Mouse (Mus musculus) intestine, embryonic 14.5 days (tissue): ENCODE measurements around the gene F830045P16Rik. TPM values are rescaled to one million over a fixed set of nuclear protein-coding genes. Genes with fewer than 3 reads are reported as not detected.
"Not testable (repeated sequence)": the region's sequence is repeated elsewhere in the genome, so short reads cannot be mapped to it uniquely, and the experiment has no call there.

Experiments used
- ATAC-seq: fragments of 200-750 bp; cut with Nextera tagmentation; replicated peaks from 2 replicates; pipeline ENCODE4 v1.8.0; 2017; ENCODE audit warnings: low read depth, moderate number of reproducible peaks, moderate TSS enrichment, moderate library complexity; ENCODE audit not compliant: low FRiP score, low TSS enrichment
- DNase-seq: peaks from one replicate; pipeline ENCODE4 v3.0.0-alpha.2; 2018; ENCODE audit warnings: low spot score
- H3K27ac ChIP-seq: fragments of 300-500 bp; sonication (generic); 2 replicates; pipeline ENCODE4 v1.5.1; 2014; ENCODE audit warnings: low read depth, mild to moderate bottlenecking, control low read depth
- H3K27me3 ChIP-seq: fragments of 300-500 bp; sonication (generic); replicated peaks from 2 replicates; pipeline ENCODE4 v1.6.1; 2014; ENCODE audit warnings: low read length, control low read depth; ENCODE audit not compliant: control insufficient read depth, insufficient read depth
- H3K36me3 ChIP-seq: fragments of 300-500 bp; sonication (generic); 2 replicates; pipeline ENCODE4 v1.6.1; 2014; ENCODE audit warnings: low read length, control low read depth; ENCODE audit not compliant: control insufficient read depth, insufficient read depth
- H3K4me1 ChIP-seq: fragments of 300-500 bp; sonication (generic); replicated peaks from 2 replicates; pipeline ENCODE4 v1.6.1; 2014; ENCODE audit warnings: low read length, control low read depth, mixed read lengths; ENCODE audit not compliant: control insufficient read depth, insufficient read depth
- H3K4me2 ChIP-seq: fragments of 300-500 bp; sonication (generic); 2 replicates; pipeline ENCODE4 v1.6.1; 2014; ENCODE audit warnings: low read length
- H3K4me3 ChIP-seq: fragments of 300-500 bp; sonication (generic); 2 replicates; pipeline ENCODE4 v1.5.1; 2014; ENCODE audit warnings: low read depth, low read length, control low read depth, mixed read lengths
- H3K9ac ChIP-seq: fragments of 300-500 bp; sonication (generic); 2 replicates; pipeline ENCODE4 v1.6.1; 2014; ENCODE audit warnings: mild to moderate bottlenecking, low read length
- H3K9me3 ChIP-seq: fragments of 300-500 bp; sonication (generic); 2 replicates; pipeline ENCODE4 v1.6.1; 2016; ENCODE audit warnings: low read length, control low read depth; ENCODE audit not compliant: control insufficient read depth
- WGBS: fragments of 180-500 bp; shearing (Covaris S2); extraction: QIAGEN DNeasy Blood & Tissue Kit; methylation state at CpG from one replicate; pipeline ENCODE4 v1.1.7; 2014; 5-methylcytosine and 5-hydroxymethylcytosine counted together
- polyA plus RNA-seq: library from polyadenylated mRNA; unstranded; fragments of >200 nt; fragmentation: Nextera tagmentation; extraction: Ambion mirVana; gene quantifications from 2 replicates; pipeline ENCODE4 v1.2.1, GENCODE M21; 2014

Gene F830045P16Rik
- polyA plus RNA-seq, 1 experiment from 2014 or later = not detected

- no peak overlapping the region for H3K4me3 ChIP-seq
- no peak for ATAC-seq
- H3K4me1 ChIP-seq = peaks cover 4% of the 10 kb centered on the region; the same call in 1 of the 2 replicates
- no peak overlapping the region for H3K27ac ChIP-seq
- H3K9me3 ChIP-seq = no peaks in the 10 kb centered on the region
- H3K36me3 ChIP-seq = no peaks in the 10 kb centered on the region
- DNase-seq = no peak
- no peak overlapping the region for H3K9ac ChIP-seq
- H3K4me2 ChIP-seq = no peak overlapping the region
- no peaks in the 10 kb centered on the region for H3K27me3 ChIP-seq
- 74% methylated on average over 4 of the region's 4 CpGs for WGBS
These were observed 10.1 kb downstream of the F830045P16Rik start for GRCm38 (mm10) chr2:129526322-129526721.

- ATAC-seq = no peak
- no peaks in the 10 kb centered on the region for H3K36me3 ChIP-seq
- H3K9me3 ChIP-seq = no peaks in the 10 kb centered on the region
- DNase-seq = no peak
- no peak overlapping the region for H3K4me2 ChIP-seq
- no peaks in the 10 kb centered on the region for H3K27me3 ChIP-seq
- no peak overlapping the region for H3K4me3 ChIP-seq
- H3K27ac ChIP-seq = no peak overlapping the region
- no peak overlapping the region for H3K9ac ChIP-seq
- H3K4me1 ChIP-seq = peaks cover 4% of the 10 kb centered on the region; the same call in 1 of the 2 replicates
These were observed 10.8 kb downstream of the F830045P16Rik start for GRCm38 (mm10) chr2:129525644-129526043.

GRCm38 (mm10) chr2:129518526-129518925 lies 17.9 kb downstream of the F830045P16Rik start:
- no peak overlapping the region for H3K27ac ChIP-seq
- no peak for ATAC-seq
- no peaks in the 10 kb centered on the region for H3K4me1 ChIP-seq
- 86% methylated on average over 3 of the region's 3 CpGs for WGBS
- no peaks in the 10 kb centered on the region for H3K27me3 ChIP-seq
- no peak overlapping the region for H3K4me2 ChIP-seq
- H3K9me3 ChIP-seq = no peaks in the 10 kb centered on the region
- DNase-seq = no peak
- no peaks in the 10 kb centered on the region for H3K36me3 ChIP-seq
- H3K9ac ChIP-seq = no peak overlapping the region
- H3K4me3 ChIP-seq = no peak overlapping the region

GRCm38 (mm10) chr2:129514923-129515920 lies 21.2 kb downstream of the F830045P16Rik start:
- Histone ChIP-seq H3K4me1 (no peaks in the 10 kb centered on the region), H3K36me3 (no peaks in the 10 kb centered on the region), H3K4me3 (no peak overlapping the region), H3K27me3 (no peaks in the 10 kb centered on the region), H3K9ac (no peak overlapping the region), H3K4me2 (no peak overlapping the region), H3K9me3 (no peaks in the 10 kb centered on the region), H3K27ac (no peak overlapping the region)
- WGBS = 65% methylated on average over 16 of the region's 16 CpGs
- DNase-seq = no peak
- no peak for ATAC-seq

GRCm38 (mm10) chr2:129514401-129514667 lies 22.1 kb downstream of the F830045P16Rik start:
- Histone ChIP-seq H3K9ac (no peak overlapping the region), H3K4me3 (no peak overlapping the region), H3K4me2 (no peak overlapping the region), H3K27ac (no peak overlapping the region), H3K36me3 (no peaks in the 10 kb centered on the region), H3K4me1 (no peaks in the 10 kb centered on the region), H3K9me3 (no peaks in the 10 kb centered on the region), H3K27me3 (no peaks in the 10 kb centered on the region)
- ATAC-seq (no peak), DNase-seq (no peak)

GRCm38 (mm10) chr2:129513546-129514400 lies 22.6 kb downstream of the F830045P16Rik start:
- Histone ChIP-seq H3K4me3 (no peak overlapping the region), H3K27me3 (no peaks in the 10 kb centered on the region), H3K9me3 (no peaks in the 10 kb centered on the region), H3K27ac (no peak overlapping the region), H3K9ac (no peak overlapping the region), H3K4me1 (no peaks in the 10 kb centered on the region), H3K4me2 (no peak overlapping the region), H3K36me3 (no peaks in the 10 kb centered on the region)
- DNase-seq (no peak), ATAC-seq (no peak)
- 80% methylated on average over 6 of the region's 6 CpGs for WGBS

- H3K4me1 ChIP-seq, H3K9ac ChIP-seq, H3K9me3 ChIP-seq, DNase-seq, H3K4me3 ChIP-seq, H3K27ac ChIP-seq, H3K36me3 ChIP-seq, H3K27me3 ChIP-seq, ATAC-seq, H3K4me2 ChIP-seq: not testable (repeated sequence)
- 79% methylated on average over 7 of the region's 7 CpGs for WGBS
These were observed 24.3 kb downstream of the F830045P16Rik start for GRCm38 (mm10) chr2:129512147-129512546.

GRCm38 (mm10) chr2:129502641-129503040 lies 33.8 kb downstream of the F830045P16Rik start:
- Histone ChIP-seq H3K36me3 (no peaks in the 10 kb centered on the region), H3K4me1 (no peaks in the 10 kb centered on the region), H3K27me3 (no peaks in the 10 kb centered on the region), H3K9ac (no peak overlapping the region), H3K4me3 (no peak overlapping the region), H3K27ac (no peak overlapping the region), H3K4me2 (no peak overlapping the region), H3K9me3 (no peaks in the 10 kb centered on the region)
- WGBS = 29% methylated on average over 6 of the region's 6 CpGs
- no peak for ATAC-seq
- DNase-seq = peak; percentile 72
